ENCODE assay signal across 20 mouse cellular contexts in genomic region chr4:77155037-77155436, GRCm38 (mm10).
"Had no signal": no experiment of that assay in that cellular context is flagged by ENCODE, and none has a peak within 500 bp of the region (broad histone marks: within the 10 kb centered on the region; RNA-seq: fewer than 3 reads in every experiment).

No protein-coding gene starts in this region.

- H3K9me3 ChIP-seq: liver, embryonic 15.5 days; lung, embryonic 15.5 days; midbrain, embryonic 10.5 days; midbrain, embryonic 12.5 days; neural tube, embryonic 13.5 days; neural tube, embryonic 15.5 days; stomach, embryonic 15.5 days had no signal

- H3K4me2 ChIP-seq: liver, embryonic 15.5 days; lung, embryonic 15.5 days; midbrain, embryonic 12.5 days; neural tube, embryonic 13.5 days; neural tube, embryonic 15.5 days; stomach, embryonic 15.5 days had no signal

- H3K4me3 ChIP-seq: liver, embryonic 15.5 days; lung, embryonic 15.5 days; midbrain, embryonic 10.5 days; midbrain, embryonic 12.5 days; myocyte; neural tube, embryonic 13.5 days; neural tube, embryonic 15.5 days; stomach, embryonic 15.5 days had no signal

- H3K4me1 ChIP-seq: liver, embryonic 15.5 days; lung, embryonic 15.5 days; midbrain, embryonic 10.5 days; midbrain, embryonic 12.5 days; neural tube, embryonic 13.5 days; neural tube, embryonic 15.5 days; stomach, embryonic 15.5 days had no signal

- H3K36me3 ChIP-seq: liver, embryonic 15.5 days; lung, embryonic 15.5 days; midbrain, embryonic 10.5 days; midbrain, embryonic 12.5 days; neural tube, embryonic 13.5 days; neural tube, embryonic 15.5 days; stomach, embryonic 15.5 days had no signal

- H3K27ac ChIP-seq: liver, embryonic 15.5 days; lung, embryonic 15.5 days; midbrain, embryonic 10.5 days; midbrain, embryonic 12.5 days; neural tube, embryonic 13.5 days; neural tube, embryonic 15.5 days; stomach, embryonic 15.5 days; stomach, postnatal 0 days had no signal

- H3K9ac ChIP-seq: liver, embryonic 15.5 days; liver, postnatal 0 days; lung, embryonic 15.5 days; midbrain, embryonic 12.5 days; neural tube, embryonic 13.5 days; neural tube, embryonic 15.5 days; stomach, embryonic 15.5 days had no signal

- DNase-seq: liver, postnatal 0 days; lung, adult 2 months; lung, postnatal 14 days; lung, postnatal 4 days; midbrain, embryonic 14.5 days; right cerebral cortex, postnatal 14 days; thymus, adult 18-20 months; thymus, postnatal 14 days; thymus, postnatal 36 days had no signal

- H3K27me3 ChIP-seq: liver, embryonic 15.5 days; lung, embryonic 15.5 days; midbrain, embryonic 12.5 days; neural tube, embryonic 13.5 days; neural tube, embryonic 15.5 days; stomach, embryonic 15.5 days had no signal

- ATAC-seq: liver, postnatal 0 days; lung, postnatal 0 days; midbrain, embryonic 16.5 days had no signal
